Mouse (Mus musculus) C2C12 (cell line): ENCODE measurements at regions not wholly inside any gene's neighbourhood (a gene's known extent, or its start where the extent isn't known, plus 50 kb on each side); places are given as distances from the start of the nearest gene placed in this dataset.

Experiments used
- H3K27me3 ChIP-seq: one replicate; pipeline ENCODE4 v1.6.1; 2011; ENCODE audit not compliant: control insufficient read depth, insufficient read depth, insufficient read length
- H3K36me3 ChIP-seq: one replicate; pipeline ENCODE4 v1.6.1; 2011; ENCODE audit not compliant: control insufficient read depth, insufficient read depth
- H3K4me3 ChIP-seq: one replicate; pipeline ENCODE4 v1.5.1; 2011; ENCODE audit warnings: mild to moderate bottlenecking, control low read depth; ENCODE audit not compliant: poor library complexity, insufficient read depth, severe bottlenecking
- H3K79me2 ChIP-seq: one replicate; pipeline ENCODE4 v1.6.1; 2011; ENCODE audit not compliant: control insufficient read depth, insufficient read depth
- H3K79me3 ChIP-seq: one replicate; pipeline ENCODE4 v1.6.1; 2011; ENCODE audit warnings: low read depth, control low read depth
- H3ac ChIP-seq: one replicate; pipeline ENCODE3; 2011; ENCODE audit warnings: low read depth; ENCODE audit not compliant: control insufficient read depth, insufficient read length
- CEBPB ChIP-seq: IDR thresholded peaks from one replicate; pipeline ENCODE4 v1.6.1; 2011; ENCODE audit warnings: low read depth, mild to moderate bottlenecking, control low read depth, moderate library complexity
- CTCF ChIP-seq: IDR thresholded peaks from one replicate; pipeline ENCODE4 v1.5.1; 2011; ENCODE audit not compliant: control insufficient read depth, insufficient read depth, insufficient read length
- FOSL1 ChIP-seq: IDR thresholded peaks from one replicate; pipeline ENCODE4 v1.8.0; 2011; ENCODE audit warnings: mild to moderate bottlenecking, low read length; ENCODE audit not compliant: poor library complexity, insufficient read depth, severe bottlenecking
- MAX ChIP-seq: IDR thresholded peaks from one replicate; pipeline ENCODE4 v1.6.1; 2011; ENCODE audit warnings: mild to moderate bottlenecking, control low read depth
- MYOD1 ChIP-seq: IDR thresholded peaks from one replicate; pipeline ENCODE4 v1.6.1; 2011; ENCODE audit warnings: low read depth; ENCODE audit not compliant: control insufficient read depth, insufficient read length
- MYOG ChIP-seq: IDR thresholded peaks from one replicate; pipeline ENCODE4 v1.6.1; 2011; ENCODE audit not compliant: control insufficient read depth, insufficient read length; ENCODE audit errors: extremely low read depth
- USF1 ChIP-seq: IDR thresholded peaks from one replicate; pipeline ENCODE4 v1.6.1; 2011; ENCODE audit warnings: low read depth, mild to moderate bottlenecking, control low read depth, moderate library complexity

- Histone ChIP-seq H3K79me3 (no peaks in the 10 kb centered on the region), H3K36me3 (no peaks in the 10 kb centered on the region), H3ac (no peak overlapping the region), H3K79me2 (no peaks in the 10 kb centered on the region), H3K4me3 (no peak overlapping the region), H3K27me3 (no peaks in the 10 kb centered on the region)
- TF ChIP-seq MYOG (no peak), CTCF (no peak), MYOD1 (no peak), FOSL1 (no peak), USF1 (no peak), MAX (no peak), CEBPB (no peak)
Observed at GRCm38 (mm10) chr1:126932658-126933057, 102.1 kb upstream of the Nckap5 start.

DNA sequence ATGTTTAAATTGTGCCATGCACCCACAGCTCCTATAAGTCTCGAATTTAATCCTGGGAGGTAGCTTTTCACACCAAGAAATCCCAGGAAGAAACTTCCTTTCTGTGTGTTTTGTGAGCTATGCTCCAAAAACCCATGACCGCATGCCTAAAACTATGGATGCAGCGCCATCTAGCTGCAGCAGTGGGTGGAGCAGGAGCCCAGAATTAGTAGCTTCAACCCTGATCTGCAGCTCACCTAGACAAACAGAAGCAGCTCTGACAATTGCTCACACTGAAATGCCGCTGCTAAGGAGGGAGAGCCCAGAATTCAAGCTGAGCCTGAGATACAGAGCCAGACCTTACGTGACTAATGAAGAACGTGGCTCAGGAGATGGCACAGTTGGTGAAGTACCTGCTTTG is 101.2 kb upstream of the Nckap5 start:
- H3K4me3 ChIP-seq, result no peak overlapping the region
- peak; percentile 45 for TF ChIP-seq CTCF
- TF ChIP-seq MYOG, result no peak
- no peaks in the 10 kb centered on the region for H3K79me2 ChIP-seq

GRCm38 (mm10) chr1:126931093-126931492 is 100.5 kb upstream of the Nckap5 start:
- H3K36me3 ChIP-seq, result no peaks in the 10 kb centered on the region
- H3ac ChIP-seq, result no peak overlapping the region
- no peak overlapping the region for H3K4me3 ChIP-seq
- no peaks in the 10 kb centered on the region for H3K79me3 ChIP-seq
- H3K79me2 ChIP-seq, result no peaks in the 10 kb centered on the region
- no peaks in the 10 kb centered on the region for H3K27me3 ChIP-seq
- TF ChIP-seq MYOD1 (no peak), FOSL1 (no peak), CTCF (no peak), MAX (no peak), CEBPB (no peak), USF1 (no peak), MYOG (no peak)

More for the DNA sequence above, 101.2 kb upstream of the Nckap5 start:
- H3K27me3 ChIP-seq, result no peaks in the 10 kb centered on the region
- H3K36me3 ChIP-seq, result no peaks in the 10 kb centered on the region
- H3K79me3 ChIP-seq, result no peaks in the 10 kb centered on the region
- H3ac ChIP-seq, result no peak overlapping the region

GRCm38 (mm10) chr1:126930611-126931010 is 100.0 kb upstream of the Nckap5 start:
- Histone ChIP-seq H3K27me3 (no peaks in the 10 kb centered on the region), H3ac (no peak overlapping the region), H3K36me3 (no peaks in the 10 kb centered on the region), H3K79me3 (no peaks in the 10 kb centered on the region), H3K79me2 (no peaks in the 10 kb centered on the region), H3K4me3 (no peak overlapping the region)
- no peak for TF ChIP-seq CEBPB
- no peak for TF ChIP-seq FOSL1
- no peak for TF ChIP-seq MYOD1
- TF ChIP-seq CTCF, result no peak
- TF ChIP-seq MYOG, result no peak
- TF ChIP-seq USF1, result no peak
- TF ChIP-seq MAX, result no peak

DNA sequence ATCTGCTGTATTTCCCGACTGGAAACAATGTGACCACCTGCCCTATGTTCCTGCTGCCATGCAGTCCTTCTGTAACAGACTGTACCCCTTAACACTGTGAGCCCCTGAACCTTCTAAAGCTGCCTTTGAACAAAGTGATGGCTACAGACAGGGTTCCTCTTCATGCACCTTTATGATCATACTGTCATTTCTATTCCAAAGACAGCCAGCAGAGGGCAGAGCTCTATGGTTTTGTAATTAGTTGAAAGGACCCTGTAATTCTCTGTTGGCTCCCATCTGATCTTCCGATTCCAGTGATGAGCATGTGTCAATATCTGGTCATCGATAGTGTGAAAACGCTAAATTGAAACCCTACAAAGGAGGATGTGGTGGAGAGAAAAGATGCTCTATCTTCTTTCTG is 99.1 kb upstream of the Nckap5 start:
- Histone ChIP-seq H3ac (no peak overlapping the region), H3K27me3 (no peaks in the 10 kb centered on the region), H3K79me3 (no peaks in the 10 kb centered on the region), H3K79me2 (no peaks in the 10 kb centered on the region), H3K4me3 (no peak overlapping the region), H3K36me3 (no peaks in the 10 kb centered on the region)
- TF ChIP-seq CTCF (no peak), USF1 (no peak), CEBPB (no peak), MYOD1 (no peak), MYOG (no peak)

DNA sequence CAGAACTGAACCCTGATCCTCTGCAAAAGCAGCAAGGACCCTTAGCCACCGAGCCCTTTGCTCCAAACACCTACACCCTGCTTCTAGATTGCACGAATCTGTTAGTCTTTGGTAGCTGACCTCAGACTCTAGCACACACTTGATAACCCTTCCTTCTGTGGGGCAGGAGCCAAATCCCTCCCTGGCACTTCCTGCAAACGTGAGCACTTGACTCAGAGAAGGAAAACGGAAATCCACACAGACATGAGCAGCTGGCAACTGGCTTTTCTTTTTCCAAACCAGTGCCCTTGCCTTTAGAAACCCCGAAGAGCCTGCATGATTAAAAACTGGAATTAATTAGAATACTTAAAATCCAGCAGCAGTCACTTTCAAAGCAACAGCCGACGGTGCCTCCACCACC is 97.6 kb upstream of the Nckap5 start:
- no peaks in the 10 kb centered on the region for H3K79me2 ChIP-seq
- no peak overlapping the region for H3ac ChIP-seq
- H3K4me3 ChIP-seq, result no peak overlapping the region
- no peaks in the 10 kb centered on the region for H3K27me3 ChIP-seq
- TF ChIP-seq CTCF, result no peak
- TF ChIP-seq FOSL1, result no peak
- no peak for TF ChIP-seq MAX
- TF ChIP-seq CEBPB, result no peak
- no peak for TF ChIP-seq MYOD1
- no peak for TF ChIP-seq USF1
- no peak for TF ChIP-seq MYOG
- H3K79me3 ChIP-seq, result no peaks in the 10 kb centered on the region
- no peaks in the 10 kb centered on the region for H3K36me3 ChIP-seq
